ENCODE assay signal across 8 mouse cellular contexts in genomic region chr12:86941734-86942486, GRCm38 (mm10). TPM values are rescaled to one million over a fixed set of nuclear protein-coding genes. Genes with fewer than 3 reads are reported as not detected.
DNase-seq lines count a peak whose midpoint lies in the region; ATAC-seq and TF ChIP-seq lines count a peak whose summit lies in the region.

No protein-coding gene starts in this region.

- no peaks in the 10 kb centered on the region for H3K27me3 ChIP-seq in forebrain, embryonic 10.5 days (ENCODE audit: poor library complexity, severe bottlenecking)
- H3K27me3 ChIP-seq in lung, postnatal 0 days (replicated peaks; ENCODE audit: insufficient read depth, low read length): no peaks in the 10 kb centered on the region
- no peaks in the 10 kb centered on the region for H3K27me3 ChIP-seq in limb, embryonic 10.5 days (ENCODE audit: low read depth, poor library complexity, severe bottlenecking)

- peak overlapping the region; percentile 26; the same call in 1 of the 2 replicates for H3K4me3 ChIP-seq in forebrain, embryonic 10.5 days
- no peak overlapping the region for H3K4me3 ChIP-seq in lung, postnatal 0 days (ENCODE audit: low read depth, low read length)
- H3K4me3 ChIP-seq in limb, embryonic 10.5 days: no peak overlapping the region

- H3K4me2 ChIP-seq in lung, postnatal 0 days (replicated peaks; ENCODE audit: low read depth, low read length): no peak overlapping the region

- no peaks in the 10 kb centered on the region for H3K9me3 ChIP-seq in forebrain, embryonic 10.5 days
- H3K9me3 ChIP-seq in lung, postnatal 0 days (ENCODE audit: low read length): no peaks in the 10 kb centered on the region
- H3K9me3 ChIP-seq in limb, embryonic 10.5 days (replicated peaks): no peaks in the 10 kb centered on the region

- H3K9ac ChIP-seq in lung, postnatal 0 days (replicated peaks; ENCODE audit: low read depth): no peak overlapping the region

- ATAC-seq in lung, postnatal 0 days: no peak
- no peak for ATAC-seq in erythroid progenitor cell, adult 5-6 weeks (replicated peaks; ENCODE audit: low FRiP score, poor library complexity, severe bottlenecking)

- H3K36me3 ChIP-seq in forebrain, embryonic 10.5 days (replicated peaks): no peaks in the 10 kb centered on the region
- H3K36me3 ChIP-seq in lung, postnatal 0 days (ENCODE audit: insufficient read depth, low read length): no peaks in the 10 kb centered on the region
- H3K36me3 ChIP-seq in limb, embryonic 10.5 days: no peaks in the 10 kb centered on the region

- TF ChIP-seq EP300 in lung, postnatal 0 days (IDR thresholded peaks at IDR 0.05): peak; percentile 58

- 49% methylated on average over 5 of the region's 5 CpGs for WGBS in forebrain, embryonic 10.5 days
- 39% methylated on average over 5 of the region's 5 CpGs for WGBS in lung, postnatal 0 days
- 70% methylated on average over 5 of the region's 5 CpGs for WGBS in limb, embryonic 10.5 days

- H3K27ac ChIP-seq in forebrain, embryonic 10.5 days: peak overlapping the region; percentile 83
- H3K27ac ChIP-seq in lung, postnatal 0 days (ENCODE audit: low read length): no peak overlapping the region
- H3K27ac ChIP-seq in limb, embryonic 10.5 days: no peak overlapping the region

- DNase-seq in right cerebral cortex, postnatal 10 days (ENCODE audit: low spot score in 2 of 2): peak; percentile 63 to 83
- DNase-seq in right cerebral cortex, postnatal 4 days: no peak
- DNase-seq in forebrain, embryonic 10.5 days (ENCODE audit: extremely low spot score, low spot score): peak; percentile 54
- DNase-seq in lung, postnatal 0 days (ENCODE audit: low spot score): peak; percentile 69
- no peak for DNase-seq in ovary, adult 18-20 months (ENCODE audit: low spot score)
- DNase-seq in adrenal gland, adult (ENCODE audit: inconsistent age in 2 of 2, low spot score in 1 of 2): no peak
- no peak for DNase-seq in limb, embryonic 10.5 days (ENCODE audit: low spot score)

- H3K4me1 ChIP-seq in forebrain, embryonic 10.5 days: peaks cover 50% of the 10 kb centered on the region
- peaks cover 6% of the 10 kb centered on the region; the same call in 1 of the 2 replicates for H3K4me1 ChIP-seq in lung, postnatal 0 days (ENCODE audit: insufficient read depth, low read depth, low read length)
- H3K4me1 ChIP-seq in limb, embryonic 10.5 days: peaks cover 12% of the 10 kb centered on the region

- TF ChIP-seq CTCF in lung, postnatal 0 days (IDR thresholded peaks at IDR 0.05): no peak

RNA-seq across cellular contexts. Expression of gene Cipc, which starts 4.9 kb away (rescaled TPM):
- 39.1 and 40.4 TPM in 2 replicates for polyA plus RNA-seq in forebrain, embryonic 10.5 days (2016; fragmentation: Nextera tagmentation; extraction: Ambion mirVana)
- polyA plus RNA-seq in lung, postnatal 0 days (2015; fragmentation: Nextera tagmentation; extraction: Ambion mirVana): 12.5 and 14.8 TPM in 2 replicates
- 31.8 and 37.7 TPM in 2 replicates for polyA plus RNA-seq in limb, embryonic 10.5 days (2016; fragmentation: Nextera tagmentation; extraction: Ambion mirVana)
- total RNA-seq in erythroid progenitor cell, adult 5-6 weeks (2015; ENCODE audit: low replicate concordance): 8.6 and 9.2 TPM in 2 replicates
- 5.8 and 16.4 TPM in 2 replicates for total RNA-seq in erythroid progenitor cell, adult 5-6 weeks (2017; ENCODE audit: low replicate concordance)

RNA-seq across cellular contexts. Expression of gene Zdhhc22, which starts 48.3 kb away (rescaled TPM):
- polyA plus RNA-seq in forebrain, embryonic 10.5 days (2016; fragmentation: Nextera tagmentation; extraction: Ambion mirVana): 0.07 TPM in 1 of 2 replicates, not detected in the other
- polyA plus RNA-seq in lung, postnatal 0 days (2015; fragmentation: Nextera tagmentation; extraction: Ambion mirVana): 0.04 TPM in 1 of 2 replicates, not detected in the other
- 0.04 TPM in 2 replicates for polyA plus RNA-seq in limb, embryonic 10.5 days (2016; fragmentation: Nextera tagmentation; extraction: Ambion mirVana)
- not detected in 2 replicates for total RNA-seq in erythroid progenitor cell, adult 5-6 weeks (2015; ENCODE audit: low replicate concordance)
- not detected in 2 replicates for total RNA-seq in erythroid progenitor cell, adult 5-6 weeks (2017; ENCODE audit: low replicate concordance)

RNA-seq across cellular contexts. Expression of gene Irf2bpl, which starts 57.3 kb away (rescaled TPM):
- 20.5 and 22.6 TPM in 2 replicates for polyA plus RNA-seq in forebrain, embryonic 10.5 days (2016; fragmentation: Nextera tagmentation; extraction: Ambion mirVana)
- polyA plus RNA-seq in lung, postnatal 0 days (2015; fragmentation: Nextera tagmentation; extraction: Ambion mirVana): 39.5 and 49.1 TPM in 2 replicates
- 11.9 and 22.6 TPM in 2 replicates for polyA plus RNA-seq in limb, embryonic 10.5 days (2016; fragmentation: Nextera tagmentation; extraction: Ambion mirVana)
- 0.72 and 2.5 TPM in 2 replicates for total RNA-seq in erythroid progenitor cell, adult 5-6 weeks (2015; ENCODE audit: low replicate concordance)
- total RNA-seq in erythroid progenitor cell, adult 5-6 weeks (2017; ENCODE audit: low replicate concordance): 0.53 and 1.5 TPM in 2 replicates

Comparison
In these comparisons a context has a peak if more than half of its experiments do, and no peak if none do; other contexts are left out.
1. DNase-seq: peak in right cerebral cortex, postnatal 10 days (2 of 2), forebrain, embryonic 10.5 days (single experiment) and lung, postnatal 0 days (single experiment); none in right cerebral cortex, postnatal 4 days (single experiment), ovary, adult 18-20 months (single experiment), adrenal gland, adult (0 of 2) and limb, embryonic 10.5 days (single experiment).